Mouse (Mus musculus) heart, postnatal 10 days (tissue): Measurements from ENCODE around the gene Mier1. TPM values are rescaled to one million over a fixed set of nuclear protein-coding genes. Genes with fewer than 3 reads are reported as not detected.
"Not testable (repeated sequence)": the region's sequence is repeated elsewhere in the genome, so short reads cannot be mapped to it uniquely, and the experiment has no call there.

ENCODE experiments used
- DNase-seq, 2 experiments: peaks; one replicate each; pipeline ENCODE4 v3.0.0; 2021
- intact Hi-C: fragments of 180-260 bp; cut with DNase I; formaldehyde crosslinking; loops from one replicate; pipeline ENCODE4 v1.15.1; 2025
- total RNA-seq, 2 experiments: library from RNA; stranded (reverse); gene quantifications; 2 replicates each; pipeline ENCODE4 v1.2.3; 2021

Gene Mier1
- total RNA-seq, 2 experiments from 2014 or later, result 34.6 to 37.3 TPM

DNA sequence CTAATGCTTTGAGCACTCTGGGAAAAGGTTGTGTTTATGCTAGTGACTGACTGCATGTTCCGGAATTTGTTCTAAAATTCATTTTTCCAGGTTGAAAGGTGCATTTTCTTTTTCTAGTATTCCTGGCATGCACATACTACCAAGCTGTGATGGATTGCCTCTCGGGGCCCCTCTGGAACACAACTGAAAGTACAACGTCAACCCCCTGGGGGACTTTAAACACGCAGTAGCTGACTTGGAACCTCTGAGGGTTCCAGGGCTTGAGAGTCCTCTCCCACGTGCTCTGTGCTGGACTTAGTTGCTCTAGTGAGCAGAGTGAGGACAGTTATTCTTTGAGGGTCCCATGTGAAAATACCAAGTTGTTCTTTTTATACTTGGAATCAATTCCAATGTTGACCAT, 37.8 kb downstream of the Mier1 start:
- intact Hi-C loops, result no loop called here

DNA sequence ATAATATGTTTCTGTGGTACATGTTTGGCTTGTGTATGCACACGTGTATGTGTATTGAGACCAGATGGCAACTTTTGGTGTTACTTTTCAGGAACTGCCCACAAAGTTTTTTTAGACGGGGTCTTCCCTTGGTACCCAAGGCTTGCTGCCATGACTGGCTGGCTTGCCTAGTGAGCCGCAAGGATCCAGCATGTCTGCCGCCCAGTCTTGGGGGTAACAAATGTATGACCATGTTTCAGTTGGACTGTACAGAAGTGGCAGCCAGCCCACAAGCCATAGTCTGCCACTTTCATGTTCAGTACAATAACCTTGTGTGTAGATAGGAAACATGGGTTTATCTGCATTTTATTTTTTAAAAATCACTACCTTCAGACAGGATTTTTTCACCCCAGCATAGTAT, 44.6 kb downstream of the Mier1 start:
- intact Hi-C loops, result no loop called here
- DNase-seq, result no peak

More for the DNA sequence above, 37.8 kb downstream of the Mier1 start:
- DNase-seq, result no peak

DNA sequence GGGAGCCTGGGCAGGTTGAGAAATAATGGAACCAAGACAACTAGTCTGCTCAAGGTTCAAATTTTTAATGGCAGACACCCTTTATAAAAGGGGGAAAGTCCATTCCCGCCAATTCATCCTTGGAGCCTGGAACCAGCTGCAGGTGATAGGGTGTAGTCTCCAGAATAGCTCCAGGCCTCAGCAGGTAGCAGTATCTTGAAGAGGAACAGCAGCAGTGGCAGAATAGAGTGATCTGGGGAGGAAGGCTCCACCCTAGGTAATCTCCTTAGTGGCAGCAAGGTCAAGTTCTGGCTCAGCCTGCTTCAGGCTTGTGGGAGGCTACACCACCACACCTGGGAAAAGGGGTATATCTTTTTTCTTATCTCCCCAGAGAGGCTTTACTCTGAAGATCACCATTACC, 52.0 kb downstream of the Mier1 start:
- DNase-seq, intact Hi-C loops: not testable (repeated sequence)

DNA sequence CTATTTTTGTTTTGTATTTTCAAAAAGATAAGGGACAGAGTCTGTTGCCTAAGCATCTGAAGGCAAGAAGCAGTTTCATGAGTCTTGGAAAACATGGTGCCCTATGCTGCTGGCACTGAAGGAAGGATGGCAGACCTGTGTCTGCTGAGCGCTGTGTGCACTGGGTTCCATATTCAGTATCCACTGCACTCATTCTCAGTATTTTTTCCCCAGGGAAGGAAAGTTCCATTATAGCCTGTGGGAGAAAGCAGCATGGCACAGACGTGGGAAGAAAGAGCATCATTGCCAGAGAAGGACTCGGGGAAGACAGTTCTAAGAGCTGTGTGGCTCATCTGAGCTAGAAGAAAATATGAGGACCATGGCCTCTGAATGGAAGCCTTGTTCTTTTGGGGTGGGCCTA, 57.1 kb downstream of the Mier1 start:
- intact Hi-C loops, result no loop called here
- no peak for DNase-seq

DNA sequence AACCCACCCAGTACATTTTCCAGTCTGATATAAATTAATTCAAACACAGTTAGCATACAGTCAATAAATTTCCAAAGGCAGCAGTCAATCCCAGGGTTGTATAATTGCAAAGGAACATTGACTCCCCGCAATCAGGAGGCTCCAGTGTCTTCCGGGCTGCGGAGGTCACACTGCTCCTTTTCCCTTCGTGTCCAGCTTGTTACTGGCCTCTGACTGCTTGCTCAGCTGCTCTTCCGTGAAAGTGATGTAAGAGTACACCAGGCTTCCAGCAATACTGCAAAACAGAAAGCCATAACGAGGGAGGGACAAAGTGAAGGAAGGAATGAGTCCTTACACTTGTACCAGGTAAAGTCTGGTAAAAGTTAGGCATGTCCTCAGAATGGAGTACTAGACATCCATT, 59.3 kb downstream of the Mier1 start:
- no peak for DNase-seq

DNA sequence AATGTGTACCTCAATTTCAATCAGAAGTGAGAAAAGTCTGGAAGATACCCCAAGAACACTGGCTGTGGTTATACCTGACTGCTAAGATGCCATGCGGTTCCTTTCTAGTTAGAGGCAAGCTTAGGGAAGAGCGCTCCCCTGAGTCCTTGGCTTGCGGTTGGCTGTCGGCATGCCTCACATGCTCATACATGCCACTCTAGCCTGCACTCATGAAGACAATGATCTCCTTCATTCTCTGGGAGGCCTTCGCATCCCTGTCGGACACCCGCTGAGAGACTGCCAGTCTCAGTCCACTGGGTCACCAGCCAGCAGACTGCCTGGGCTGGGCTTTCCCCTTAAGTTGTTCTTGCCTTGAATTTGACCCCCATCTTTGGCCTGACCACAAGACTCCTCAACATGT, 59.8 kb downstream of the Mier1 start:
- intact Hi-C loops, result no loop called here
- no peak for DNase-seq

More for the DNA sequence above, 59.3 kb downstream of the Mier1 start:
- intact Hi-C loops, result no loop called here

DNA sequence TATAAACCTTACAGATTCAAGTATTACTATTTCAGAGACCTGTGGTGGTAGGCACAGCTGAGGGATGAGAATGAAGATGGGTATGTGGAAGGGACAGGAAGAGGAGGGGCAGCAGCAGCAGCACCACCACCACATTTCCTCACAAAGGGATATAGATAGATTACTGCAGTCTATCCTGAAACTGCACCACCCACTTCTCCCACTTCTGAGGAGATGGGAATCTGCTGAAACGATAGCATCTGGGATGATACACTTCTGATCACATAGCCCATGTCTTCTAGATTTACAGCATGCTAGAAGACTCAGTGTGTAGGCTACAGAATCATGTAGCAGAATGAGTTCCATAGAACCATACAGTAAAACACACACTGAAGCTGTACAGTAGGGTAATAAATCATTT, 63.5 kb downstream of the Mier1 start:
- DNase-seq, result no peak
- intact Hi-C loops, result loop anchor here (2.0 kb wide), 1 partner anchor 37 kb away; the partner anchor contains the start of gene Slc35d1

DNA sequence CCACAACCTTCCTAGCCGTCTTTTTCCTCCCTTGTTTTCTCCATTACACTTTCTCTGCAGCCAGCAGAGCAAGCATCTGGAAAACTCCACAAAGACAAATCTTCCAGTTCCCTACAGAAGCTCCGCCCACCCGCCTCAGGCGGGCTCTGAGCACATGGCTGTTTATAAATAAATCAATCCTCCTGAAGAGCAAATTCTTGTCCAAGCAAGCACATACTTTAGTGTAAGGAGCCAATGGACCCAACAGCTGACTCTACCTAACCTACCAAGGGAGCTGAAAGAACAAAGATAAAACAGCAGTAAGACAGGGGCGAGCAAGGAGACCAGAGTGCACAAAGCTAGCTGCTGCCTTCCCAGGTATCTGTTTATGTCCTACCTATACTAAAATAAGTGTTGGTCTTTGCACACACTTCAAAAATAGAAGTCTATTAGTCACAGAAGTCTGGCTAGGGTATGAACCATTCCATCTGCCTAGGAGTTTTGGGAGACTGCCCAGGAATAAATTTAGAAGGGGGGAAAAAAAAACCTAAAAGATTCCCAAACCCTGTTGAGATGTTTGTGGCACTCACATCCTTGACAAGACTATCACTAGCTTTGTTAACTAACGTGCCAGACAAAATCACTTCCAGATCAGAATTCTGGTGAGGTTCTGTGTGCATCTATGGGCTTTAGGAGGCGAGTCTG, 64.6 kb downstream of the Mier1 start:
- peak; percentile 64 to 68 for DNase-seq
- intact Hi-C loops, result loop anchor here (2.0 kb wide), 1 partner anchor 36 kb away; the partner anchor contains the start of gene Slc35d1

DNA sequence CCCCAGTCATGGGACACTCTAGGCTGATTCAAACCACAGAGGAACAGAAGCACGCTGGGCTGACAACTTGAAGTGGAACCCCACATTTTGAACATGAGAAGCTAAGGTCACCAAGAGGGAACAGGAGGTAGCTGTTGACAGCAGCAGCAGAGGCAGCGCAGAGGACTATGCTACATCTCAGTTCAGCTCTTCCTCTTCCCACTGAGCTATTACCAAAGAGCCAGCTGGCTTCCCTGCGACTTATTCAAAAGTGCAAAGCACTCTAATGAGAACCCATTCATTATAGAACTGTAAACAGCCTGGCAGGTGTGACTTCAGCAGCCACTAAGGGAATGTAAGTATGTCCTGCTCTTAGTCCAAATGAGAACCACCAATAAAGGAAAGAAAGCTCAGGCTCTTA, 65.4 kb downstream of the Mier1 start:
- DNase-seq, result peak in 1 of 2 experiments; percentile 11

DNA sequence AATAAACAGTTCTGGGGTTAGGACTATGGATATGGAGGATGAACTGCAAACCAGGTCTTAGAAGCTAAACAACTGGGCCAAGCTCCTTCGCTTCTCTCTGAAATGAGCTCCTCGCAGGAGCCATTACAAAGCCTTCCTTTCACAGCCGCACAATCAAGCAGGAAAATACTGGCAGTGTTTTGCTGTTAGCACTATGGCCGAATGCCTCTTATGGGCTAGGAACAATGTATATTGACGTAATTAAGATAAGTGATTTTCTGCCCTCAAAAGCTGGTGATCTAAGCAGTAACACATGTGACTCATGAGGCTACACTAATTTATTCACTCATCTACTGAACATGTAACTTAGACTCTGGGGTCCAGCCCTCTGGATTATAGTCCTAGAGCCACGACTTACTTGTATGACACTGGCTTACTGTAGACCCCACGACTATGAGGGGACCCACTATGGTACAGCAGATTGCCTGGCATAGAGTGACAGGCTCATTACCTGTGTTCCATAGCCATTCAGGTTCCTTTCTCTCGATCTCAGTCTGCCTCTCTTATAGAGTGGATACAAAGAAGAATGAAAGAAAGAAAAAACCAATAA, 66.2 kb downstream of the Mier1 start:
- no peak for DNase-seq
- intact Hi-C loops, result no loop called here

More for the DNA sequence above, 65.4 kb downstream of the Mier1 start:
- intact Hi-C loops, result loop anchor here (2.0 kb wide), 1 partner anchor 35 kb away; the partner anchor contains the start of gene Slc35d1

DNA sequence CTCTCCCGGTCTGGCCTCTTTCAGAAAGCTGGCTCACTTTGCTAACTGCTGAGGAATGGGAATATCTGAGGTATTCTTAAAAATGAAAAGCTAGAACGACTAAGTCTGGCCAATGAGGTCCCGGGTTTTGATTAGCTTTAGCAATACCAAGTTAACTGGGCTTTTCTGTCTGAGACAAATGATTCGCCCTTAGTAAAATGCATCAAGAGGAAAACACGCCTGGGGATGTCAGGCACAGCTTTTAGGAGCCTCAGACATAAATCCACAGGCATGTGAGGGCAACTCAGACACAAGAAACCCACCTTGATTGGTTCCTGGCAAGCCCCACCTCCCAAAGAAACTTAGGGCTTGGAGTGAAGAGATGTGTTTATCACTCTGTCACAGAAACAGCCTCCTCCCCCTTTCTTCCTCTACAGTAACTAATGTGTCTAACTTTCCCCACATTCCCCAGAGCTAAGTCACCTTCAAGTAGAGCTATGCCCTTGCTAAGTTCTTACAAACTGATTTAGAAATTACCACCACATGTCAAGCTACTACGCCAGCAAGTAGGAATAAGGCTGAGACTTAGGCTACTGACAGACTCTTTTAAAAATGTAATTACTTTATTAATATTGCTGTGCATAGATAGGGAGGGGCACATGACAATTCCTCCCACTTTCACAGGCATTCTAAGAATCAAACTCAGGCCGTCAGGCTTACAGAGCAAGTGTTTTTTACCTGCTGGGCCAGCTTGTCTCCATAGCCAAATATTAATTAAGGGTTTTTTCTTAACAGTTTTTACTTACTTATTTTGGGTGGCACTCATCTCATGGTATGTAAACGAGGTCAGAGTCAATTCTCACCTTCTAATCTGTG, 74.8 kb downstream of the Mier1 start:
- DNase-seq, result no peak
- intact Hi-C loops, result no loop called here

DNA sequence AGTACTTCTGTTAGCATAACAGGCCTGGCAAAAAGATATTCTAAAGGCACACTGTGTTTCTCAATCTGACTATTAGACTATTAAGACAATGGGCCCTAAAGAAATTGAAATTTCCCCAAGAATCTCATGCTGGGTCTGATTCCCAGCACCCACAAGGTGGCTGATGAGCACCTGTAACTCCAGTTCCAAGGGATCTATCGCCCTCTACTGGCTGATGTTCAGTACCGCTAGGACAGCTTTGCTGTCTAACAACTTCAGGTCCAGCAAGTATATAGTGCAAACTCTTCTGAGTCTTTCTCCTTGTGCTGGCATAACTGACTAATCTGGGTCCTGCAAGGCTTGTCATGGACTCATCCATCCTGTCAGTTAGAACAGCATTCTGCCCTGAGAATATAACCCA, 78.2 kb downstream of the Mier1 start:
- no peak for DNase-seq
- intact Hi-C loops, result no loop called here

DNA sequence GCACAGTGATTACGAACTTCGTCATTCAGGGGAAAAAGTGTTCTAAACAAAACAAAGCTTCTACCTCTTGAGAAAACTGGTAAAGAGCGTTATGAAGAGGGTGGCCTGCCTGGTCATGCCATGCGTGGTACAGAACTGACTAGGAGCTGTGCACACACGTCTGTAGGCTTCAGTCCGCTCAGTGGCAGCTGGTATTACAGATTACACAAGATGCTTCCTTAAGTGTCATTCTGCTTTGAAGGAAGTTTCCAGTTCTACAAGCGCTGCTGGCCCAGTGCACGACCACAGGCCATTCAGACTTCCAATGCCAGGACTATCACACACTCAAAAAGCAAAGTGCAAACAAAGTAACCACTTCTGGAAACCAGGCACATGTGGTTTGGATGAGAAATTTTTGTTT, 83.2 kb downstream of the Mier1 start:
- no peak for DNase-seq
- intact Hi-C loops, result no loop called here

DNA sequence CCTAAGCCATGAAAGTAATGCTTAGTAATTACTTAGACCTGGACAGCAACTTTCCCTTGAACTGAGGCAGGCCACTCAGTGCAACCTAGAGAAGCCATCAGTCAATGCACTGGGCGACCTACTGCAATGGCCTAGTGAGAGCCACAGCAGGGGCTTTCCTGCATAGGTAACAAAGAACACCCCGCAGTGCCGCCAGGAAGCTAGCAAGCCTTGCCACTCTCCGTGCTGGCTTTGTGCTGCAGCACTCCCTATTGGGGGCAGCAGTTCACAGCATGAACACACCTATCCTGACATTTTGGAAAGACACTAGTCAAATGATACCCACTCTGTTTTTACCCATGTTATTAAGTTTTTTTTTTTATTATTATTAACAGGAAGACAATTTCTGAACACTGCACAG, 84.9 kb downstream of the Mier1 start:
- intact Hi-C loops, result no loop called here
- no peak for DNase-seq

DNA sequence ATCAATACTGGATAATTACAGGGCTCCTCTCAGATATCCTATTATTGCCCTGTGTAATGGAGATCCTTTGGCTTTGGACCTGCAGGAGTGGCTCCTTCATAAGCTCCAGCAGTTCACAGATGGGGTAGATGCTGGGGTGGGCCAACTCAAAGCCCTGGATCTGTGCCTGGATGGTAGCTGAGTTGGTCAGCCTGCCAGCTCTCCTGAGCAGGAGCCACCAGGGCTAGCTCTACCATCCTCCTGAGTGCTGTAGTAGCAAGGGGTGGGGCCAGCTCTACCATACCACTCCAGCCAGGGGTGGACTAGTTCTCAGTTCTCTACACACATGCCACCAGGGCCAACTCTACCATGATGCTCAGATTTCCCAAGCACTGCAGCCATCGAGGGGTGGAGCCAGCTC, 85.9 kb downstream of the Mier1 start:
- DNase-seq, result no peak
- intact Hi-C loops, result no loop called here

DNA sequence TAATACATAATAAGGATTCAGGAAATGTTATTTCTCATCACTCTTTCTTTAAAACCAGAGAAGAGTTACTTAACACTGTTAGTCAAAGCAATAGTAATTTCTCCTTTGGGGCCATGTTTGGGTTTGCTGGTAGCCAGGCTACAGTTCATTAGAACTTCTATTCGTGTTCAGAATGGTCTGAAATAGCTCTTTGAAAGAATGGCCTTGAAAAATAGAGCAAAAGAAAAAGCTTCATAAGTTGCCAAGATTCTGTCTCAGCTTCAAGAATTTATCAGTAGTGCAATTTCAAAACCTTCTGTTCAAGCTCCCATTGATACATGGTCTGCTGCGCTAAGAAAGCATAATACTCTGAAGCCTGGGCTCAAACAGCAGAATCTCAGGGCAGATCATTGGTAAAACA, 89.5 kb downstream of the Mier1 start:
- intact Hi-C loops, result no loop called here

DNA sequence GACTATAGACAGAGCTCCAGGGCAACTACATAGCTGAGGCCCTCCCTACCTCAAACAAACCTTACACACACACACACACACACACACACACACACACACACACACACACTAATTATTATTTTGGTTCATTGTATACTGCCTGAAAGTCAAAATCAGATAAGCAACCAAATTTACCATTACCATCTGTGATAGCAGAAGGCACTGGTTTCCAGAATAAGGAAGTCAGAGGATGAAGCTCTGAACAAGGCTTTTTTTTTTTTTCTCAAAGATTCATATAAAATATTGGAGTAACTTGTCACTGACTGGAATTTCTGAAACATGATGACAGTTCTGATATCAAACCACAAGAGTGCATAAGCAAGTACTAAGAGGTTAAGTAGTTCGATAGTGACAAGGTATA, 94.4 kb downstream of the Mier1 start:
- intact Hi-C loops, result no loop called here
- DNase-seq, result no peak

More for the DNA sequence above, 89.5 kb downstream of the Mier1 start:
- no peak for DNase-seq

DNA sequence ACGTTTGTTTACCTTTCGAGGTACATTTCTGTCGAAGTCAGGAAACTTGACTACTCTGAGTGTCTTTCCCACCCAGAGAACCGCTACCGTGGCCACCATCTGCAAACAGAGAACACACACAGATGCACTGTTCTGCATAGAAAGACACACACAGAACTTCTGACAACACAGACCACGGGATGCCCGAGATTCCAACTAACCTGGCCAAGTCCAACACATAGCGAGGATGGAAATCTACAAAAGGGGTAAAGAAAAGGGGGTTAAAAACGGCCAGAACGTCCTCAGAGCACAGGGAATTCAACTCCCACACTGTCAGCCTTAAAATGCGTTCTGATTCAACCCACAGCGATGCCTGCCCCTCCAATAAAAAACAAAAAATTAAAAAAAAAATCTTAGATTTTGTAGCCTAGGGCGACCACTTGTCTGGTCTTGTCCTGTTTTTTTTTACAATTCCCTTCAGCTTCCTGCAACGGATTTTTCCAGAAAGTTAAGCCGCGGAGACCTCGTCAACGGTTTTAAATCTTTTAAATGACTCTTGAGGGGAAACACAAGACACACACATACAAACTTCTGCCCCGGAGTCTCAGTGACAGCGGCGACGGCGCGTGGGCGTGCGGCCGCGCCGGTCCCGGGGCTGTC, 99.8 kb downstream of the Mier1 start:
- intact Hi-C loops, result loop anchor here (2.0 to 10.0 kb wide), 5 partner anchors 35 to 719 kb away; partner anchors contain the start of genes Mier1 and Wdr78
- DNase-seq, result peak; percentile 23 to 31

DNA sequence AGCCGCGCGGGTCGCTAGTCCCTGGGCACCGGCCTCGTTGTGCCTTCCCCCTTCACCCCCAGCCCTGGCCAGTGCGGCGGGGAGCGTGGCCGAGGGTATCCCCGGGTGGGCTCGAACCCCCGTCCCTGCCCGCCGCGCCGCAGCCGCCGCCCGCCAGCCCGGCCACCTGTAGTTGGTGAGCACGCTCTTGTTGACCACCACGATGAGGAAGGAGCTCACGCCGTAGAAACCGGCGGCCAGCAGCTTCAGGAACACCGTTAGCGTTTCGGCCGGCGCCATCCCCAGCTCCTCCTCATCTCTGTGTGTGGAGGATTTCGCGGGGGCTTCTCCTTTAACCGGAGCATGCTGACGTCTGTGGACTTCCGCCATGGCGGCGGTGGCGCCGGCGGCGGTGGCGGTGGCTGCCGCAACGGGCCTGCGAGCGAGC, 100.3 kb downstream of the Mier1 start:
- peak; percentile 81 to 83 for DNase-seq
- intact Hi-C loops, result loop anchor here (2.0 to 10.0 kb wide), 5 partner anchors 36 to 720 kb away; partner anchors contain the start of genes Mier1 and Wdr78
